Mouse (Mus musculus): ENCODE results near the gene Atp5d.

DNA sequence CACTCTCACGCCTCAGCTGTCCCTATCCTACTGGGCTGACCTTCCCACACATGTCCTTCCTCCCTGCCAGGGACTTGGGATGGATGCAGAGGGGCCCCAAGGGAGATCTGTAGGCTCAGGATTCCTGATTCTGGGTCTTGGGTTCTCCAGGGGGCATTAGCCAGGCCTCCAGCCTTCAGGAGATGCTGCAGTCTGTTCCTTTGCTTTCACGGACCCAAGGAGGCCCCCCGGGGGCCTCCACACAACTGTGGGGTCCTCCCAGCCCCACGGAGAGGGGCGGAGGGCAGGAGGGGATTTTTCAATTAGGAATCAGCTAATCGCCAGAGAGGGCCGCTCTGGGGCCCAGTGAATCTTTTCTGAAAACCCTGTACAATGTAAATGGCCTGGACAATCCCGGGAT, 56.0 kb downstream of the Atp5d start:
- no peak for TF ChIP-seq CTCF (IDR thresholded peaks at IDR 0.05; ENCODE audit: borderline replicate concordance, insufficient read depth, low read depth, low read length)
- no peak for TF ChIP-seq POLR2A (IDR thresholded peaks at IDR 0.05; ENCODE audit: borderline replicate concordance, insufficient read depth, low read length)

Data from cerebellum, adult 2 months (tissue).